Mouse (Mus musculus) heart, postnatal 14 days (tissue): ENCODE measurements at regions not wholly inside any gene's neighbourhood (a gene's known extent, or its start where the extent isn't known, plus 50 kb on each side); places are given as distances from the start of the nearest gene placed in this dataset.

Source experiments
- DNase-seq, 2 experiments: peaks; one replicate each; pipeline ENCODE4 v3.0.0; 2021 to 2022
- intact Hi-C: fragments of 180-260 bp; cut with DNase I; formaldehyde crosslinking; loops from one replicate; pipeline ENCODE4 v1.15.1; 2025

DNA sequence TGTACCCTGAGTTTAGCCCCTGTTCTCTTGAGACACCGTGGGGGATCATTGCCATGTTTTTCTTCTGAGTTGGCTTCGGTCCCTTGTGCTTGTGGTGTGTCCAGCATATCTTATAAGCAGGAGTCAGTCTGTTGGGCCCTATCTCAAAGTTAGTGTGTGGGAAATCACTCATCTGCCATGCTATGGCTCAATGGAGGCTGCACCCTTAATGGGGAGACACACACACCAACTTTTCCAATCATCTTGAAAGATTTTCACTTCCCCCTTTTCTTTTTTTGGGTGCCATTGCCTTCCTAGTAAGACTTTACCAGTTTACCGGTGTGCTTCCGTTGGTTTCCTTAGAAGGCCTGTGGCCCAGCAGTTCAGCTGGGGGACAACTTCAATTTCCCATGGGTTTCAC lies 130.6 kb upstream of the Ado start:
- DNase-seq = no peak
- intact Hi-C loops = no loop called here

DNA sequence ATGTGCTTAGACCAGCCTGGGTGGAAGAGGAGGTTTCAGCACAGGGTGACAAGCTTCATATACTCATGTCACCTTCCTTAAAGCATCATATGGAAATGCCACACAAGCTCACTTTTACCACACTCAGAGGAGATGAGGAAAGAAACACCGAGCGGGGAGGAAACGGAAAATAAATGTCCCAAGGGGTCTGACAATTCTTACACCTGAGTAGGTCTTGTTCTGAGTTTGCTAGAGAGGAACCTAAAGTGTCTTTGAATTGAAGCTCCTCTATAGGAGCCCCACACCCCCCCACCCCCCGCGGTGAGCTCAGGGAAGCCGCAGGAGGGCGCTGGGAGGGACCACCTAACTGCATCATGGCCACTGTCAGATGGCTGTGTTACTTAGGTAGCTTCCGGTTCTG lies 124.7 kb upstream of the Ado start:
- no peak for DNase-seq
- intact Hi-C loops = no loop called here

DNA sequence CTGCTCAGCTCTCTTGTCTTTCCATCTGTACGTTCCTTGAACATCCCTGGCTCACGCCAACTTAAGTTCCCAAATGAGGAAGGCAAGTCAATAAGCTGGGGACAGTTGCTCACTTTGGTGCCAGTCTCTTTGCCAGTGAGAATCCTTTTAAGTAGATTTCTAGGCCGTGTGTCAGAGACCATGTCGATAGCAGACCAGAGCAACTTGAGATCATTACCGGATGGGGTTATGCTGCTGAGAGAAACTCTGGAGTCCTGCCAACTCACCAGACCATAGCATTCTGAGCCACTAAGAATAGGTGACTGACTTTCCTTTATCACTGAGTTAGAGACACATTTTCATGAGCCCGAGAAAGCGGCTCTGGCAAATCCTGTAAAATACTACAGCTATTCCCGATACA lies 123.5 kb upstream of the Ado start:
- intact Hi-C loops = no loop called here

DNA sequence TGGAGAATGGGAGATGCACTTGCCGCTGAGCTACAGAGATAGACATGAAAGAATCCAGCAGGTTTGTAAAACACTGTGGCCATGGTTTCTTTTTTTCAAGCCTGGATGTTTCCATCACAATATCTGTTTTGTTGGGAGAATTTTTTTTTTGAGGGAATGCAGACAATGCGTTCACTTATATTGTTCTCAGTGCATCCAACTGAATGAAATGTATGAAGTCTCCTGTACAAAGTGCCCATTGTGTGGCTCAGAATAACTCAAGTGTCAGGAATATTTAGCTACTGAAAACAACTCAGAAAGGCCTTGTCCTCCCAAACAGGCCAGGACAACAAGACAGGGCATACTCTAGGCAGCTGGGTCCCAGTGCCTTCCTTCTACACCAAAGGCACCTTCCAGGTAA lies 120.3 kb upstream of the Ado start:
- DNase-seq = no peak
- intact Hi-C loops = no loop called here

More for the DNA sequence above, 123.5 kb upstream of the Ado start:
- DNase-seq = peak in 1 of 2 experiments; percentile 24

DNA sequence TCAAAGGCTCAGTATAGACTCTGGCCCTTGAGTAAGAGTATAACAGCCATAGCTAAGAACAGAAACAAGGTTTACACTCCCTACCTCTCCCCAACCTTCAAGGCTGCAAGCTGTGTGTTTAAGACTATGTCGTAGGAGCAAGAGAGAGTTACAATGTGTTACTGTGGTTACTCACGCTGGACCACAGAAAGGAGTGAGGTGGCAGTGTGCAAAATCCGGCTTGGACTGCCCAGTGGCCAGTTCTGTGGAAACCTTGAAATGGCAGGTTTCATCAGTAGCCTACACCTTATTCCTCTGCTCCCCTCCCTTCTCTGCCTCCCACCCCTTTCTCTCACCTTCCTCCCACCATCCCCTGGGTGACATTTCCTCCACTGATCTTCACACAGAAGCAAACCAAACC lies 114.3 kb upstream of the Ado start:
- intact Hi-C loops = no loop called here
- no peak for DNase-seq

DNA sequence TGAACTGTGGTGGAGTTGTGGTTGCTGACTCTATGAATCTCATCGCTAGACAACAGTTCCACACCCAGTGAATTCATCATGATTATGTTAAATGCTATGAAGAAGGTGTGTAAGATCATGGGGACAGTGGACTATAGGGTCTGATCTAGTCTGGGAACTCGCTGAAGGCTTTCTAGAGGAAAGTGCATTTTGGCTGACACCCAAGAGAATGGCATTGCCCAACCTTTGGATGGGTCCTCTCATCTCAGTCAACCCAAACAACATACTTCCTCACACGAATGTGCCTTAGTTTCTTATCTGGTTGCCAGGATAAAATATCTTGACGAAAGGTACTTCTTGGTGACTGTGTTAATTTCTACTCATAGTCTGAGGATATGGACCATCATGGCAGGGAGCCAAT lies 112.9 kb upstream of the Ado start:
- DNase-seq = no peak
- intact Hi-C loops = no loop called here

DNA sequence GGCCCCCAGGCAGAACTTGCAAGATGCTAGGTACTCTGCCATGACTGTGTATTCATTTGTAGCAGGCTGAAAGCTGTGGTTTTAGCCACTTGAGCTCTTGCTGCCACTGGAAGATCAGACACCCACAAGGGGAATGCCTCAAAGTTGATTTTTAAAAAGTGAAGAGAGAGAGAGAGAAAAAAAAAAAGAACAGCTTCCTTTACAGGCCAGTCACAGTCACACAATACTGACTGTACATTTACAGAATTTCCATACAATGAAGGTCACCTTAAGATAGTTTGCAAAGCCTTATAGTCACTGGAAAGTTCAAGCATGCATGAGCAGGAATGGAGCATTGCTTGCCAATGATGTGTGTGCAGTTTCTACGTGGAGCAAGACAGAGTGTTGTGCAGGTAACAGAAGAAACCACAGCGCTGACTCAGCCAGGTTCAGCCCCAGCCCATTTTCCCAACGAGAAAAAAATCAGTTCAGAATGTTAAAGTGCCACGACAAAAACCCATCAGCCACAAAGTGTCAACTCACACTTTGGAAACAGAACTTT lies 109.3 kb upstream of the Ado start:
- intact Hi-C loops = no loop called here
- no peak for DNase-seq

DNA sequence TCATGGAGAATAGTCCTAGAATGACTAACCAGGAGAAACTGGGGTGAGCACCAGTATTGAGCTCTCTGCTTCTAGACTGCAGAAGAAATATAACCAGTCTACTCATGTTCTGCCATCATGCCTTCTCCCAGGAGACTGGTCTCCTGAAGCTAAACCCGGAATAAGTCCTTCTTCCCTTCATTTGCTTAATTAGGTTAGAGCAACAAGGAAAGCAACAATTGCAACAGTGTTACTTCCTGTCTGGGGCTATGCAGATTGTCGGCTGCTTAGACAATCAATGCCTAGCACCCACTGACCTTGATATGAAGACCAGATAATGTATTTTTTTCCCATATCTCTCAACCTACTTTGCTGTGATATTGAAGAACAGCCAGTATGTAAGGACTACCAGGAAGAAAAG lies 108.5 kb upstream of the Ado start:
- intact Hi-C loops = no loop called here
- no peak for DNase-seq

DNA sequence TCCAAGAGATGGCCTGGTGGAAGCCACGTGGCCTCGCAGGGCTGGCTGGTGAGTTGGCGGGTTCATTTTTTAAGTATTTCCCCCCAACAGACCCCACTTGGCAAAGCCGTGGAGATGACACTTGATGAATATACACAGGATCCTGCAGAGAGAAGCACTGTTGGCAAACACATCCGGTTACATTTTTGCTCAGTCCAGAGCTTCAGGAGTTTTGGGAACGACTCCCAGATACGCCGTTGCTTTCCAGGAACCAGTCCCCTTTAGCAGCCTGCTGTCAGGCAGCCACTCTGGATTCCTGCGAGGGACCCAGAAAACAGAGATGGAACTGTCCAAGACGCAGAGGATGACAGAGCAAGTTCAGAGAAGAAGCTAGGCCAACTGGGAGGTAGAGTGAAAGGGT lies 105.8 kb upstream of the Ado start:
- peak; percentile 11 to 22 for DNase-seq
- intact Hi-C loops = no loop called here

DNA sequence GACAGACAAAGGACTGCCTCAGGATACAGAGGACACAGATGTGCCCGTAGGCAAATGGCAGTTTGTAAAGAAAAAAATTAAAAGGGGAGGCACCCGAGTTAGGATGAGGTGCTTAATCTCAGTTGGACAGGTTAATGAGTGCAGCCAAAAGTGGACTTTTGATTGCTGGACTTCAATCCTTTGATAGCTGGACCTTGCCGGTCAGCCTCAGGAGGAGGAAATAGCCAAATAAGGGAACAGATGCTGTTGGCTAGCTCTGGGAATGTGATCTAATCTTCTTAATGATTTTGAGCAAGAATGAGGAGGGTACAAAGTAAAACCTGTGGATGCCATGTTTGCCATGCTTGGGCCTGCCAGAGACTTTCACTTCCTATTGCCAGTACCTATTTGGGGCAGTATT lies 103.5 kb upstream of the Ado start:
- intact Hi-C loops = no loop called here
- DNase-seq = no peak

DNA sequence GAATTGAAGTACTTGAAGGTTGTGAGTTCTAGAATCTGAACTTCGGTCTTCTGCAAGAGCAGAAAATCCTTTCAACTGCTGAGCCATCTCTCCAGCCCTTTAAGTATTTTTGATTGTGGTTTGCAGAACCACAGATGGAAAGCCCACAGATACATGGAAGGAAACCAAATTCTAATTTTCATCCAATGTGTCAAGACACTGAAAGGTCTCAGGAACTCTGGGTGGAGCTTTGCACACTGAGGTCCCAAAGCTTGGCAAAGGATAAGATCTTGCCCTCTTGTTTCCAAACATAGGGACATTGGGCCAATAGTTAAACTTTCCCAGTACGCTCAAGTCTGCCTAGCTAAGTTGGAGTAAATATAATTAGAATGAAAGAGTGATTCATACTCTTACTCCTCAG lies 102.6 kb upstream of the Ado start:
- intact Hi-C loops = no loop called here
- no peak for DNase-seq

DNA sequence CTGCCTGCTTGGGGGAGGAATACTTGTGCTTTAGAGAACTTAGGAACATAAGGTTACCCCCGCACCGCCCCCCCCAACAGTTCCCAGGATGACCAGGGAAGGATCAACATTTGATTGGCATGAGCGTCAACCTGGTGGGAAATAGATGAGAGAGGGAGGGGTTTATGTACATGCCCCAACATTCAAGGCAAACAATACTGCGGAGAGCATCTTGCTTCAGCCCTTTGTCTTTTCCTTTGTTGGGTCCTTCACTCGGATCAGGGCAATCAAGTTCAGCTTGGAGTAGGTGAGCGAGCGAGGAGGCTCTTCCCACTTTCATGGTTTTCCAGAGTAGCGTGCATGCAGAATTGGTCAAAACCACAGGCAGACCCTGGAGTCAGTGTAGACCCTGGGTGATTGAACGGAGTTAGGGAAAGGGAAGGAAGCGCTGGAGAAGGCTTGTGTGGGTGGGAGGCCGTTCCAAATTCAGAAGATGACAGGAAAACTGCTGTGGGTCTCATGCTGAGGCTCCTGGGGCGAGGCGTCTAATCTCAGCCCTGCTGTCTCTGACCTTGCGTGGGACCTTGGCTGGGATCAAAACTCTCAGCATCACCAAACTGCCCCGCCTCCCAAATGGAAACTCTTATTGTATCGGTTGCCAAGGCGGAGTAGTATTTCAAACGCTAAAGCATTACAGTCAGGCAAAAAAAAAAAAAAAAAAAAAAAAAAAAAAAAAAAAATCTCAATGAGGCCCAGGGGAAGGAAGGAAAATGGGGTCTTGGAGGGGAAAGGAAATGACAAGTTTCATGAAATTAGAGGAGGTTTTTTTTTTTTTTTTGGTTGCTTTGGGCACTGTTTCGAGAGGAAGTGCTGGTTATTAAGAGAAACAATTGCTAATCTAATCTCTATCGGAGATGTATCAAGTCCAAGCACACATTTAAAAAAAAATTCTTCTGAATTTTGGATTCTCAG lies 99.3 kb upstream of the Ado start:
- peak; percentile 31 to 48 for DNase-seq
- intact Hi-C loops = loop anchor here (5.0 kb wide), 1 partner anchor 111 kb away; the partner anchor contains the start of gene Egr2

DNA sequence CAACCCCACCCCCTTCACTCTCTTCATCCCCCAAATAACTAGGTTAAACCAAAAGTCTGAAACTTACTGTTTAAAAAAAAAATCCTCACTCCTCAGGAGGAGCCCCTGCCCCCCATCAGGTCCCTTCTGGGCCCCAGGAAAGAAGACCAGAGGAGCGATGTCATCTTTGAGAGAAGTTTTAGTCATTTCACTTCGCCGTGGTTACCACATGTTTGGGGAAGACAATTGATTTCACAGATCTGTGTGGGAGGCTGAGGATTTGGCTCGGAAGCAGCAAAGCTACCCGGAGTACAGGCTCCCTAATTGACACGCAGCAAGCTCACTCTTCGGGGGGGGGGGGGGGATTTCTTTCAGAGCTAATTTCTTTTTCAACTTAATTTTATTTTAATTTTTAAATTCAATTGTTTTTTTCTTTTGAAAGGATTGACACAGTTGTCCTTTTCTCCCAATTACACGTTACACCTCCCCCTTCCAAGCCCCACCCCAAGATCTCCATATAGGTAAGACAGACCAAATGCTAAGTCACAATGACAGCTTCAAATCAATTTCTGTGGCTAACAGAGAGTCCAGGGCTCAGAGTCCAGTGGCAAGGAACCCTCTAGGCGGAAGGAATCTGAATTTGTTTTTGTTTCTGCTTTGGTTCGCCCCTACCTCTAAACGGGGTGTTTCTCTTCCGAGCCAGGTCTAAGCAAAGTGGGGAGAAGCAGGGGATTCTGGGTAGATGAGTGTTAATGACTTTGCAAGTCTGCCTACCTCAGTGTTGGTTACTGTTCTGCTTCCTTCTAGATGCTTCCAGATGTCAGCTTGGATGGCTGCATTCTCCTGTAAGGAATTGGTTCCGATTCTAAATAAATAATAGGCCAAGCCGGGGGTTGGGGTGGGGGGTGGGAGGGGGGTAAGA lies 98.2 kb upstream of the Ado start:
- intact Hi-C loops = loop anchor here (5.0 kb wide), 1 partner anchor 110 kb away; the partner anchor contains the start of gene Egr2
- DNase-seq = no peak

DNA sequence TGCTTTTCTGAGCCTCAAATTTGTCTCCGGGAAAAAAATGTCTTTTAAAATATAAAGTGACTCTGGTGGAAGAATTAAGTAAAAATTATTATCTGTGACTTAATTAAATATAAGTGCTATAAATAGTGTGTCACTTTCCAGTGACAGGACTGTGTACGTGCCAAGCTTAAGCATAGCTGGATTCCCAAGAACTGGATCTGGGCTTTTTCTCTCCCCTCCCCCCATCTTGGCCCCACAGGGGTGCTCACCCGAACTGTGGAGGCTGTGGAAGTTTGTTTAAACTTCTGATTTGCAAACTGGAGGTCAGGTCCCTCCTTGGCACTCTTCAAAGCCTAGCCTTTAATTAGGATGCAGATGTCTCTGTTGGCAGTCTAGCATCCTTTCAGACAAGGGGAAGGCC lies 97.1 kb upstream of the Ado start:
- DNase-seq = no peak
- intact Hi-C loops = loop anchor here (5.0 kb wide), 1 partner anchor 109 kb away; the partner anchor contains the start of gene Egr2

DNA sequence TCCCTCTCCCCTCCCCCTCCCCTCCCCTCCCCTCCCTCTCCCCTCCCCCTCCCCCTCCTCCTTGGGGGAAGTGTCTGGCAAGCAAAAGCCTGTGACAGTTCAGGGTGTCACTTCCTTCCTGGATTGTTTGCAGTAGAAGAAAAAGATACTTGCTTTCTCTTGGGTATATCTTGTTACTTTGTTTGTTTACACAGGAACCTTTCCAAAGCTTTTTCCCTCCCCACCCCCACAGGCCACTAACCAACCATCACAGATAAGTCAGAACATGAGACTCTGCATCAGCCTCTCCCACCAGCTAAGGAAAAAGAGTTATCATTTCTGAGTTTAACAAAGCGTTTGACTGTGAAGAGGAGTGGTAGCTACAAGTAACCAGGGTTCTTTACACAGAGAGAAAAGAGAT lies 95.5 kb upstream of the Ado start:
- intact Hi-C loops = no loop called here
- DNase-seq = peak; percentile 15 to 31

DNA sequence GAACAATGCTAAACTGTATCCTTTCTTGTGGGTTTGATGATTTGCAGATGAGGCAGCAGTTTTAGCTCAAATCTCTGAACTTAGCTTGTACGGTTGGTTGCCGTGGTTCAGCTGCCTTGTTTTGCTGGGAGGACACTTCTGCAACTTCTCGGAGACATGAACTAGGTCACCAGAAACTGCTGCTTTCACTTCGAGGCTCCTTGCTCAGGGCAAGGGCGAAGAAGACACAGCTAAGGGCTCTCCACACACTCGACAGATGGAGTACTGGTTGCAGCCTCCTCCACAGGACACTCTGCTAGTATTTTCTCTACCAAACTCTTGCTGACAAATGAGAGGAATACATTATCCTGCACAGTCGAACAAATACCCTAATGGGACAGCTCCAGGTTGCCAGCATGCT lies 94.9 kb upstream of the Ado start:
- intact Hi-C loops = no loop called here

DNA sequence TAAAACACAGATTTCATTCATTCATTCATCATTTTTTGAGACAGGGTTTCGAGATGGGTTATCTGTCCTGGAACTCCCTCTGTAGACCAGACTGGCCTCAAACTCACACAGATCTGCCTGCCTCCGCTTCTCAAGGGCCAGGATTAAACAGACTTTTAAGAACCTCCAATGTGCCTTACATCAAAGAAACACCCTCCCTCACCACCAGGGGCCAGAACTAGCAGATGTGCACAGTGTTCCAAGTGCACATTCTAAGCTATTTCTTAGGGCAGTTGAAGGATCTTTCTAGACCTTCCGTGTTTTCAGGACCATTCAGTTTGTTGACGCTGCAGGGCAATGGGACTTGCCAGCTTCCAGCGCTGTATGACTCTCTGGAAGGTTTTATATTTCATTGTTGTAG lies 88.6 kb upstream of the Ado start:
- DNase-seq = no peak
- intact Hi-C loops = no loop called here

More for the DNA sequence above, 94.9 kb upstream of the Ado start:
- DNase-seq = peak in 1 of 2 experiments; percentile 15

DNA sequence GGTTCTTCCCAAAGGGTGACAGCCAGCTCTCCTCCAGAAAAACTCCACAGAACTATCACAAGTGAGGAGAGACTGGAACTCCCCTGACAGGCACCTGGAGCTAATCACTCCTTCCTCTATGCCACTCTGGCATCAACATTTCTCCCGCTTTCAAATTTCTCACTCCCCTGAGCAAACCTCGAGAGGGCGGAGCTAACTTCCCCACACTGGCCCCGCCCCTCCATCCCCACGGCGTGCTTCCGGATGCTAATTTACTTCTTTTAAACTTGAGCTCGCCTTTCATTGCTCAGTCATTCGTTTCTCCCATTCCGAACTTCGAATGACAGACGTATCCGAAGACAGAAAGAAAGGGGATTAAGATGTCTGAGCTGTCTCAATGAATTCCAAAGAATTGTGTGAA lies 87.8 kb upstream of the Ado start:
- DNase-seq = peak; percentile 20 to 28
- intact Hi-C loops = no loop called here

DNA sequence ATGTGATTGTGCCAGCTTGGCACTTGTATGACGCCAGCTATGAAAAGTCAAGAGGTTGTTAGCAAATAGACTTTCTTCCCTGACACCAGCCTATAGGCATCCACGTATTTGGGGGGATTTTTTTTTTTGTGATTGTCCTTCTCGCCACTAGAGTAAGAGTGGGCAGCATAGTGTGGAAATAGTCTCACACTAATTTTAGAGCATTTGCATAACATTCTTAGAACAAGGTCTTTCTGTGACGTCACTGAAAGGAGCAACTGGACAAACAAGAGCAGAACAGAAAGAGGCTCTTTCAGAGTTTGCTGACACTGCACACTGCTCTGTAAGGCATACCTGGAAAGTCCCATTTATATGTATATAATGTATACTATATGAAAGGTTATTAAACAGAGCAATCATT lies 86.0 kb upstream of the Ado start:
- intact Hi-C loops = no loop called here

DNA sequence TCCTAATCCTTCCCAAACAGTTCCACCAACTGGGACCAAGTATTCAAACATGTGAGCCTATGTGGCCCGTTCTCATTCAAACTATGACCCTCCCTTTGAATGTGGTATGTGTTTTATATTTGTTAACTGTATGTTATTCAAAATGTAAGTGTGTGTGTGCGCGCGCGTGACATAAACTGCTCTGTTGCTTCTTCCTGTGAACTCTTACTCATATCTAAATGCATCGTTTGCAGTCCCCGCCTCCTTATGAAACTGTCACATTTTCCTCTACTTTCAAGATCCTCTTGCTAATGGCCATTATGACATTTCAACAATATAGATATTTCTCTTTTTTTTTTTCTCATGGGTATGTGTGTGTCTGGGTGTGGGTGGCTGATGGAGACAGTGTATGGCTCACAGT lies 84.3 kb upstream of the Ado start:
- intact Hi-C loops = no loop called here
- no peak for DNase-seq

More for the DNA sequence above, 86.0 kb upstream of the Ado start:
- DNase-seq = no peak

DNA sequence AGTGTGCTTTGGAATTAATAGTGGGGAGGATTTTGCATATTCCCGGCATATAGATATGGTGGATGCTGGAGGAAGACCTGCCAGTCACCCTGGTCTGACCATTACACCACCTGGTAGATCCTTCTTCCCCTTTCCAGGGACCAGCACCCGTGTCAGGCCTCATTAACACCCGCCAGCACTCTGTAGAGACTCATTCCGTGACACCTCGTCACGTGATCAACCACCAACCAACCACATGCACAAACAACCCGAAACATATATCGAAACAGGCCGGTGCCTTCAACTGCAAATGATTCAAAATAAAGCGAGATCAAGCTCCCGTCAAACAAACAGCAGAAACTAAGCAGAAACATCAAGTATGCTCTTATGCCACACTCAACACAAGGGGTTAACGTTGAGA lies 74.6 kb upstream of the Ado start:
- no peak for DNase-seq
- intact Hi-C loops = no loop called here
